Mouse (Mus musculus) liver, embryonic 14.5 days (tissue): ENCODE data around the gene Wasf1. TPM values are rescaled to one million over a fixed set of nuclear protein-coding genes. Genes with fewer than 3 reads are reported as not detected.
A peak's percentile ranks its signal among the peaks of the same experiment; 100 is the strongest.

Experiments
- ATAC-seq: fragments of 200-750 bp; cut with Nextera tagmentation; 2 replicates; pipeline ENCODE4 v1.8.0; 2017; ENCODE audit warnings: moderate number of reproducible peaks, mild to moderate bottlenecking, moderate library complexity; ENCODE audit not compliant: insufficient read depth
- DNase-seq, 3 experiments: peaks; one replicate each; pipeline ENCODE4 v3.0.0-alpha.2; 2012 to 2013; ENCODE audit warnings: low read depth in 3 of 3, low spot score in 3 of 3
- H3K27ac ChIP-seq: fragments of 300-500 bp; sonication (generic); 2 replicates; pipeline ENCODE4 v1.5.1; 2014; ENCODE audit warnings: moderate library complexity, mild to moderate bottlenecking, control low read depth, inconsistent platforms
- H3K27me3 ChIP-seq: fragments of 300-500 bp; sonication (generic); 2 replicates; pipeline ENCODE4 v1.6.1; 2014; ENCODE audit warnings: mild to moderate bottlenecking, low read length, moderate library complexity; ENCODE audit not compliant: control insufficient read depth, insufficient read depth
- H3K36me3 ChIP-seq: fragments of 300-500 bp; sonication (generic); replicated peaks from 2 replicates; pipeline ENCODE4 v1.6.1; 2014; ENCODE audit warnings: low read depth; ENCODE audit not compliant: control insufficient read depth, insufficient read depth
- H3K4me1 ChIP-seq, 2 experiments: fragments of 200-500 bp in 1 of 2; fragments of 300-500 bp in 1 of 2; sonication (generic) in 1 of 2; replicated peaks; 2 replicates each; pipeline ENCODE4 v1.6.1; 2012 to 2014; ENCODE audit warnings: antibody characterized with exemption in 1 of 2, inconsistent platforms in 1 of 2, low read length in 1 of 2; ENCODE audit not compliant: control insufficient read depth in 2 of 2, insufficient read depth in 2 of 2
- H3K4me2 ChIP-seq: fragments of 300-500 bp; sonication (generic); 2 replicates; pipeline ENCODE4 v1.6.1; 2014; ENCODE audit warnings: low read depth, mild to moderate bottlenecking, control low read depth, moderate library complexity
- H3K4me3 ChIP-seq, 2 experiments: fragments of 200-500 bp in 1 of 2; fragments of 300-500 bp in 1 of 2; sonication (generic) in 1 of 2; 2 replicates each; pipeline ENCODE4 v1.5.1; 2012 to 2014; ENCODE audit warnings: low read depth in 2 of 2, low read length in 2 of 2, mild to moderate bottlenecking in 2 of 2, control low read depth in 1 of 2, inconsistent platforms in 1 of 2, moderate library complexity in 1 of 2; ENCODE audit not compliant: insufficient read depth in 1 of 2
- H3K9ac ChIP-seq: fragments of 300-500 bp; sonication (generic); replicated peaks from 2 replicates; pipeline ENCODE4 v1.6.1; 2014; ENCODE audit warnings: mild to moderate bottlenecking, control low read depth, moderate library complexity
- H3K9me3 ChIP-seq: fragments of 300-500 bp; sonication (generic); 2 replicates; pipeline ENCODE4 v1.6.1; 2016; ENCODE audit warnings: low read length, mixed read lengths; ENCODE audit not compliant: control insufficient read depth
- CTCF ChIP-seq: IDR thresholded peaks from 2 replicates; pipeline ENCODE4 v1.5.1; 2016; ENCODE audit warnings: antibody characterized with exemption, low read depth, control low read depth
- EP300 ChIP-seq: IDR thresholded peaks from 2 replicates; pipeline ENCODE4 v1.6.1; 2016; ENCODE audit warnings: antibody characterized with exemption, low read depth
- WGBS: fragments of 180-500 bp; shearing (Covaris S2); extraction: QIAGEN DNeasy Blood & Tissue Kit; methylation state at CpG from one replicate; pipeline ENCODE4 v1.1.7; 2014; ENCODE audit not compliant: insufficient replicate concordance; 5-methylcytosine and 5-hydroxymethylcytosine counted together
- polyA plus RNA-seq, 2 experiments: library from polyadenylated mRNA; depleted of rRNA in 1 of 2; stranded (reverse) in 1 of 2; unstranded in 1 of 2; fragments of >200 nt; fragmentation: Nextera tagmentation in 1 of 2; extraction: Ambion mirVana in 1 of 2; gene quantifications; 2 replicates each; pipeline versions ENCODE4 v1.2.1 to v1.2.3; 2012 to 2014

Wasf1 gene
- polyA plus RNA-seq, 2 experiments: 0.61 to 0.67 TPM

DNA sequence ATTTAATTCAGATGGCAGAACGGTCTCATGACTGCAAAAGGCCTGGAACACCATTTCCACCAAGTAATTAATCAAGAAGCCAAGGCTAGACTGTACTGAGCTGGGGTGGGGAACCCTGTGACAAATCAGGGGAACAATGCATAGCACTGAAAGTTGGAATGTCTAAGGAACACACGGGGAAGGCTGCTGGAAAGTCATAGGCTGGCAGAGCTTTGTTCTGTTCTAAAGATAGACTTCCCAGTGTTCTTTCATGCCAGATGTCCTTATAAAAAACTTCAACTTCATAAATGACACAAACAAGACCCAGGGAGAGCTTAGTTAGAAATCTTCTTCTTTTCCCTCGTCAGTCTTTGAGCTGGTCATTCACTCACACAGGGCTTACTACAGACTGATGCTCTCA is 2.0 kb upstream of the Wasf1 start:
- Histone ChIP-seq H3K9me3 (no peaks in the 10 kb centered on the region), H3K4me2 (peak overlapping the region; percentile 98), H3K27me3 (peaks cover 21% of the 10 kb centered on the region), H3K4me1 (no peaks in the 10 kb centered on the region; a peak in 1 of 4 replicates), H3K4me3 (no peak overlapping the region), H3K27ac (no peak overlapping the region), H3K36me3 (no peaks in the 10 kb centered on the region), H3K9ac (no peak overlapping the region)
- no peak for TF ChIP-seq CTCF
- no peak for TF ChIP-seq EP300
- no peak for DNase-seq
- 75% methylated on average over 3 of the region's 3 CpGs for WGBS
- no peak for ATAC-seq

DNA sequence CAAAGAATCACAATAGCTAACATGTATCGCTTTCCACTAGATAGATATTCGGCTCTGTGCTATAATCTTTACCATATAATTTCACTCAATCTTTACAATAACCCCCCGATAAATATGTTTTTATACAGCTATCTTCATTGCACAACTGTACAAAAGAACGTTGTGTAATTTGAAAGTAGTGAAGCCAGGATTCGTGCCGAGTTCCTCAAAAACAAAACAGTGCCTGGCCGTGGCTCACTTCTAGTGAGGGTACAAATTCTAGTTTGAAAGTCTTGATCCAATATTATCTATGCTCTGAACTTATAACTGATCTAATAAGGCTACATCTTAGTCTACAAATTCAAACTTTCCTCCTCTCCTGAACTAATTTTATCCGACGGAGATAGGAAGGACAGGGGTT is 942 bp upstream of the Wasf1 start:
- TF ChIP-seq EP300 (no peak), CTCF (no peak)

DNA sequence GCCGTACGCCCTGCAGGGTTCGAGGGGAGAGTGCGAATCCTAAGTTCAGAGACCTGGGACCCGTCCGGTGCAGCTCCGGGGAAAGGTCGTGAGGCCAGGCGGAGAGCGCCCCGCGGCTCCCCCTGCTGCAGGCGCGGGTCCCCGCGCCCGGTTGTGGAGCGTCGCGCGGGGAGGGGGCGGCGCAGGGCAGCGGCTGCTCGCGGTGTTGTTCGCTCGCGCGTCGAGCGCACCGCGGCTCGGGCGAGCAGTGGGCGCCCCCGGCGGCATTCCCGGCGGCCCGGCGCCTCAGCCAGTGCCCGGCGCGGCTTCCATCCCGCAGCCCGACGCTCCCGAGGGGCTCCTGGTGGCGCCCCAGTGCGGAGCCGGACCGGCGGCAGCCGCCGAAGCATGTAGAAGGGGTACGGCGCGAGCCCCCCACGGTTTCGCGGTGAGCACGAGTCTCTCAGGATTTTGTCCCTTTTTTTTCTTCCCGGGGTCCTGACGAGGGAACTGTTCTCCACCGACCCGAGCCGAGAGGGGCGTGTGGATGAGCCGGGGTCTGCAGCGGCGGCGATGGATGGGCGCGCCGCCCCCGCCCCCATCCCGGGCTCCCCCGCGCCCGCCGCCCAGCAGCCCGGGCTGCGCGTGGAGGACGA is 486 bp downstream of the Wasf1 start:
- Histone ChIP-seq H3K4me2 (peak overlapping the region; percentile 98), H3K9me3 (no peaks in the 10 kb centered on the region), H3K27me3 (peaks cover 24% of the 10 kb centered on the region), H3K27ac (no peak overlapping the region), H3K4me1 (no peaks in the 10 kb centered on the region; a peak in 1 of 4 replicates), H3K36me3 (no peaks in the 10 kb centered on the region), H3K9ac (peak overlapping the region; percentile 42), H3K4me3 (peak overlapping the region; percentile 61 to 91)
- no peak for TF ChIP-seq CTCF
- ATAC-seq: peak; percentile 61
- WGBS: under 1% methylated on average over 67 of the region's 87 CpGs
- no peak for DNase-seq

More for the DNA sequence above, 942 bp upstream of the Wasf1 start:
- no peak for DNase-seq
- peak overlapping the region; percentile 81 to 91 for H3K4me3 ChIP-seq
- H3K4me2 ChIP-seq: peak overlapping the region; percentile 98
- H3K4me1 ChIP-seq: no peaks in the 10 kb centered on the region; a peak in 1 of 4 replicates
- H3K27me3 ChIP-seq: peaks cover 22% of the 10 kb centered on the region
- H3K9me3 ChIP-seq: no peaks in the 10 kb centered on the region
- peak overlapping the region; percentile 92 for H3K9ac ChIP-seq
- no peaks in the 10 kb centered on the region for H3K36me3 ChIP-seq
- peak overlapping the region; percentile 55 for H3K27ac ChIP-seq
- no peak for ATAC-seq
- 9% methylated on average over 9 of the region's 9 CpGs for WGBS

DNA sequence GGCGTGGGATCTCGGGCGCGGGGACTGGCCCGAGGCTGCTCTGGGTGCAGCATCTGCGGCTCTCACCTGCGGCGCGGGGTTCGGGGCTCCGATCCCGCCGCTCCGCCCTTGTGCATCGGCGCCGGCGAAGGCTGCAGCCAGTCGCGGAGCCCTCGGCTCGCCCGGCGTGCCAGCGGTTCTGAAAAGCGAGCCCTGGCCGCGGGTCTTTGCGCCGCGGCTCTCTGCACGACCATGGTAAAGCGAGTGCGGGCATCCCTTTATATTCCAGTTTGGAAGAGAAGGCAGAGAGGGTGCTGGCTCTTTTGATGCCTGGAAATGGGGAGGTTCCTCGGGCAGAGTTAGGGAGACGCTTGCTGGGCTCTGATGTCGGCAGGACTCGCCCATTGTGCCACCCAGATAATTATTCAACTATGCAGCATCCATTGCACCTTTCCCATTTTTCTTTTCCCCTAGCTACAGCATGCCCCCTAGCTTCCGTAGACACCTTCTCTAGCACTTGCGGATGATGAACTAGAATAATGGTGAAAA is 1.1 kb downstream of the Wasf1 start:
- Histone ChIP-seq H3K4me2 (peak overlapping the region; percentile 98), H3K36me3 (no peaks in the 10 kb centered on the region), H3K27me3 (peaks cover 24% of the 10 kb centered on the region), H3K4me1 (no peaks in the 10 kb centered on the region; a peak in 1 of 4 replicates), H3K9me3 (no peaks in the 10 kb centered on the region), H3K4me3 (peak overlapping the region; percentile 61 to 91), H3K9ac (peak overlapping the region; percentile 42), H3K27ac (no peak overlapping the region)
- DNase-seq: no peak
- peak; percentile 41 for TF ChIP-seq CTCF
- TF ChIP-seq EP300: no peak
- WGBS: under 1% methylated on average over 39 of the region's 40 CpGs
- no peak for ATAC-seq

DNA sequence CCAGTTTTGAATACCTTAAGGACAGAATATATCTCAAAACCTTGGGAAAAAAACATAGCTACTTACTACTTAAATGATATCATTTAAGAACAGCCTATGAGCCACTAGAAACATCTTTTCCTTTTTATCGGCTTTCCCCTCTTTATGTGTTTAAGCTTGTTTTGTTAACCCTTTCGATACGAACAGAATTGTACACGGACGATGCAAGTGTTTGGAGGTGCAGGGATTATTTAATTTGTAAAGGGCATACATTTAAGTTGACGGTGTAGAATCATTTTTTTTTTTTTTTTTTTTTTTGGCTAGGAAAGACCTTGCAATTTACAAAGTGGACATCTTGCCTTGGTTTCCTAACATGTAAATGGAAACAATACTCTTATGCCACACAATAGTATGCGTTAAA is 2.2 kb downstream of the Wasf1 start:
- Histone ChIP-seq H3K36me3 (no peaks in the 10 kb centered on the region), H3K4me3 (no peak overlapping the region), H3K4me1 (no peaks in the 10 kb centered on the region; a peak in 1 of 4 replicates), H3K4me2 (no peak overlapping the region), H3K9me3 (no peaks in the 10 kb centered on the region), H3K27me3 (peaks cover 24% of the 10 kb centered on the region), H3K27ac (no peak overlapping the region), H3K9ac (no peak overlapping the region)
- DNase-seq (no peak), ATAC-seq (no peak)
- WGBS: 73% methylated on average over 7 of the region's 7 CpGs
- TF ChIP-seq EP300: no peak
- no peak for TF ChIP-seq CTCF
